8 mouse cellular contexts compared by ENCODE assay signal in genomic region chr6:125161971-125162370, GRCm38 (mm10). TPM values are rescaled to one million over a fixed set of nuclear protein-coding genes. Genes with fewer than 3 reads are reported as not detected.
DNase-seq lines count a peak whose midpoint lies in the region; ATAC-seq lines count a peak whose summit lies in the region.
"Not testable (repeated sequence)": the region's sequence is repeated elsewhere in the genome, so short reads cannot be mapped to it uniquely, and the experiment has no call there.

No protein-coding gene starts in this region.

- H3K4me1 ChIP-seq in intestine, embryonic 14.5 days (replicated peaks; ENCODE audit: control insufficient read depth, insufficient read depth, low read length) = peaks cover 24% of the 10 kb centered on the region
- peaks cover 69% of the 10 kb centered on the region for H3K4me1 ChIP-seq in midbrain, embryonic 10.5 days

- H3K9ac ChIP-seq in intestine, embryonic 14.5 days (ENCODE audit: low read length) = not testable (repeated sequence)

- H3K4me2 ChIP-seq in intestine, embryonic 14.5 days (ENCODE audit: low read length) = not testable (repeated sequence)

- intact Hi-C loops in gastrocnemius, postnatal 14 days (cut with DNase I; ENCODE audit: low total_unique reads) = not testable (repeated sequence)
- intact Hi-C loops in left cerebral cortex, postnatal 4 days (cut with DNase I) = loop anchor here (5.0 kb wide), 1 partner anchor 110 kb away; no protein-coding TSS in a partner anchor

- not testable (repeated sequence) for ATAC-seq in intestine, embryonic 14.5 days (replicated peaks; ENCODE audit: low FRiP score, low TSS enrichment, low read depth)

- H3K4me3 ChIP-seq in intestine, embryonic 14.5 days (ENCODE audit: low read depth, low read length) = not testable (repeated sequence)
- peak overlapping the region; percentile 33 for H3K4me3 ChIP-seq in midbrain, embryonic 10.5 days

- 16% methylated on average over 3 of the region's 5 CpGs for WGBS in intestine, embryonic 14.5 days
- 27% methylated on average over 4 of the region's 5 CpGs for WGBS in midbrain, embryonic 10.5 days

- peaks cover 54% of the 10 kb centered on the region for H3K36me3 ChIP-seq in intestine, embryonic 14.5 days (ENCODE audit: control insufficient read depth, insufficient read depth, low read length)
- H3K36me3 ChIP-seq in midbrain, embryonic 10.5 days = peaks cover 79% of the 10 kb centered on the region

- H3K9me3 ChIP-seq in intestine, embryonic 14.5 days (ENCODE audit: control insufficient read depth, low read length); midbrain, embryonic 10.5 days (replicated peaks): not testable (repeated sequence)

- DNase-seq in 416B (ENCODE audit: low read depth) = peak; percentile 82
- peak; percentile 76 for DNase-seq in adrenal gland, adult 2 months
- peak; percentile 74 to 81 for DNase-seq in cerebellum, postnatal 25 days
- DNase-seq in gastrocnemius, postnatal 14 days = peak; percentile 64
- DNase-seq in intestine, embryonic 14.5 days (ENCODE audit: low spot score) = peak; percentile 84
- peak; percentile 72 for DNase-seq in left cerebral cortex, postnatal 4 days
- DNase-seq in midbrain, embryonic 10.5 days (ENCODE audit: low spot score) = peak; percentile 68
- DNase-seq in spleen, postnatal 10 days (ENCODE audit: low spot score in 2 of 2) = peak; percentile 60 to 85

- not testable (repeated sequence) for H3K27me3 ChIP-seq in intestine, embryonic 14.5 days (replicated peaks; ENCODE audit: control insufficient read depth, insufficient read depth, low read length); midbrain, embryonic 10.5 days (ENCODE audit: low read depth, poor library complexity, severe bottlenecking)

- not testable (repeated sequence) for H3K27ac ChIP-seq in intestine, embryonic 14.5 days (ENCODE audit: low read depth); midbrain, embryonic 10.5 days (replicated peaks)

RNA-seq across cellular contexts. Expression of gene Gapdh, which starts 4.3 kb away (rescaled TPM):
- 1,000 to 10,000 TPM; 2,613 to 2,674 TPM for total RNA-seq in adrenal gland, adult 2 months (2021)
- polyA plus RNA-seq in adrenal gland, adult 2 months (2012; rRNA removed) = 2,736 and 3,470 TPM in 2 replicates
- total RNA-seq in gastrocnemius, postnatal 14 days (2021) = over 10,000 TPM in 1 of 2 experiments, 1,000 to 10,000 TPM in 1; 9,479 to 10,041 TPM
- polyA plus RNA-seq in intestine, embryonic 14.5 days (2014; fragmentation: Nextera tagmentation; extraction: Ambion mirVana) = 2,406 and 2,408 TPM in 2 replicates
- 1,000 to 10,000 TPM; 1,244 to 1,314 TPM for total RNA-seq in left cerebral cortex, postnatal 4 days (2021)
- 2,729 and 3,222 TPM in 2 replicates for polyA plus RNA-seq in midbrain, embryonic 10.5 days (2016; fragmentation: Nextera tagmentation; extraction: Ambion mirVana)

RNA-seq across cellular contexts. Expression of gene Iffo1, which starts 16.9 kb away (rescaled TPM):
- 10 to 100 TPM; 13.8 to 21.4 TPM for total RNA-seq in adrenal gland, adult 2 months (2021)
- 73.1 and 80.0 TPM in 2 replicates for polyA plus RNA-seq in adrenal gland, adult 2 months (2012; rRNA removed)
- total RNA-seq in gastrocnemius, postnatal 14 days (2021) = 10 to 100 TPM; 24.0 to 28.7 TPM
- 6.7 and 7.6 TPM in 2 replicates for polyA plus RNA-seq in intestine, embryonic 14.5 days (2014; fragmentation: Nextera tagmentation; extraction: Ambion mirVana)
- 10 to 100 TPM; 27.0 to 28.3 TPM for total RNA-seq in left cerebral cortex, postnatal 4 days (2021)
- polyA plus RNA-seq in midbrain, embryonic 10.5 days (2016; fragmentation: Nextera tagmentation; extraction: Ambion mirVana) = 12.7 and 15.1 TPM in 2 replicates

RNA-seq across cellular contexts. Expression of gene Ncapd2, which starts 29.5 kb away (rescaled TPM):
- total RNA-seq in adrenal gland, adult 2 months (2021) = 10 to 100 TPM; 20.4 to 25.5 TPM
- polyA plus RNA-seq in adrenal gland, adult 2 months (2012; rRNA removed) = 25.2 and 28.7 TPM in 2 replicates
- total RNA-seq in gastrocnemius, postnatal 14 days (2021) = 10 to 100 TPM; 18.4 to 18.7 TPM
- polyA plus RNA-seq in intestine, embryonic 14.5 days (2014; fragmentation: Nextera tagmentation; extraction: Ambion mirVana) = 109 and 129 TPM in 2 replicates
- 10 to 100 TPM; 44.9 to 51.4 TPM for total RNA-seq in left cerebral cortex, postnatal 4 days (2021)
- polyA plus RNA-seq in midbrain, embryonic 10.5 days (2016; fragmentation: Nextera tagmentation; extraction: Ambion mirVana) = 236 and 246 TPM in 2 replicates

RNA-seq across cellular contexts. Expression of gene Mrpl51, which starts 29.6 kb away (rescaled TPM):
- total RNA-seq in adrenal gland, adult 2 months (2021) = 100 to 1,000 TPM; 162 to 208 TPM
- 44.2 and 45.1 TPM in 2 replicates for polyA plus RNA-seq in adrenal gland, adult 2 months (2012; rRNA removed)
- total RNA-seq in gastrocnemius, postnatal 14 days (2021) = 100 to 1,000 TPM; 214 to 227 TPM
- polyA plus RNA-seq in intestine, embryonic 14.5 days (2014; fragmentation: Nextera tagmentation; extraction: Ambion mirVana) = 217 and 221 TPM in 2 replicates
- total RNA-seq in left cerebral cortex, postnatal 4 days (2021) = 10 to 100 TPM; 67.7 to 72.7 TPM
- 211 and 231 TPM in 2 replicates for polyA plus RNA-seq in midbrain, embryonic 10.5 days (2016; fragmentation: Nextera tagmentation; extraction: Ambion mirVana)

RNA-seq across cellular contexts. Expression of gene Nop2, which starts 30.3 kb away (rescaled TPM):
- total RNA-seq in adrenal gland, adult 2 months (2021) = 10 to 100 TPM; 40.9 to 51.7 TPM
- 8.0 and 12.0 TPM in 2 replicates for polyA plus RNA-seq in adrenal gland, adult 2 months (2012; rRNA removed)
- total RNA-seq in gastrocnemius, postnatal 14 days (2021) = 10 to 100 TPM; 16.0 to 20.4 TPM
- polyA plus RNA-seq in intestine, embryonic 14.5 days (2014; fragmentation: Nextera tagmentation; extraction: Ambion mirVana) = 72.1 and 75.2 TPM in 2 replicates
- total RNA-seq in left cerebral cortex, postnatal 4 days (2021) = 10 to 100 TPM; 43.0 to 44.5 TPM
- 72.6 and 86.4 TPM in 2 replicates for polyA plus RNA-seq in midbrain, embryonic 10.5 days (2016; fragmentation: Nextera tagmentation; extraction: Ambion mirVana)
